Mouse (Mus musculus): ENCODE measurements around the gene Slc7a6.

The Slc7a6 gene

GRCm38 (mm10) chr8:106140191-106140590 is 28.5 kb upstream of the Slc7a6 start:
- no peak for DNase-seq (ENCODE audit: low spot score)

GRCm38 (mm10) chr8:106140769-106141168 is 27.9 kb upstream of the Slc7a6 start:
- peak; percentile 86 for DNase-seq (ENCODE audit: low spot score)

- DNase-seq (ENCODE audit: low spot score): no peak
Measured at GRCm38 (mm10) chr8:106145331-106145730, 23.3 kb upstream of the Slc7a6 start.

GRCm38 (mm10) chr8:106146014-106146413 is 22.6 kb upstream of the Slc7a6 start:
- DNase-seq (ENCODE audit: low spot score): no peak

GRCm38 (mm10) chr8:106147868-106148565 is 20.6 kb upstream of the Slc7a6 start:
- no peak for DNase-seq (ENCODE audit: low spot score)

- no peak for DNase-seq (ENCODE audit: low spot score)
Measured at GRCm38 (mm10) chr8:106149025-106149424, 19.6 kb upstream of the Slc7a6 start.

GRCm38 (mm10) chr8:106149801-106150652 is 18.6 kb upstream of the Slc7a6 start, which contains the start of gene Pla2g15:
Gene Pla2g15, plus strand, starts transcription at chr8:106150399.
- DNase-seq (ENCODE audit: low spot score): peak; percentile 82

GRCm38 (mm10) chr8:106150653-106151000 is 18.0 kb upstream of the Slc7a6 start:
- no peak for DNase-seq (ENCODE audit: low spot score)

- DNase-seq (ENCODE audit: low spot score): no peak
Measured at GRCm38 (mm10) chr8:106151041-106151440, 17.6 kb upstream of the Slc7a6 start.

GRCm38 (mm10) chr8:106152876-106153275 is 15.8 kb upstream of the Slc7a6 start:
- no peak for DNase-seq (ENCODE audit: low spot score)

- DNase-seq (ENCODE audit: low spot score): no peak
Measured at GRCm38 (mm10) chr8:106157419-106157818, 11.2 kb upstream of the Slc7a6 start.

- no peak for DNase-seq (ENCODE audit: low spot score)
Measured at GRCm38 (mm10) chr8:106158381-106158780, 10.3 kb upstream of the Slc7a6 start.

- DNase-seq (ENCODE audit: low spot score): no peak
Measured at GRCm38 (mm10) chr8:106159876-106160275, 8.8 kb upstream of the Slc7a6 start.

GRCm38 (mm10) chr8:106163251-106163650 is 5.4 kb upstream of the Slc7a6 start:
- DNase-seq (ENCODE audit: low spot score): no peak

- peak; percentile 77 for DNase-seq (ENCODE audit: low spot score)
Measured at GRCm38 (mm10) chr8:106165460-106165859, 3.2 kb upstream of the Slc7a6 start.

- DNase-seq (ENCODE audit: low spot score): peak; percentile 47
Measured at GRCm38 (mm10) chr8:106169017-106169933, 618 bp downstream of the Slc7a6 start.

- no peak for DNase-seq (ENCODE audit: low spot score)
Measured at GRCm38 (mm10) chr8:106169934-106170480, 1.4 kb downstream of the Slc7a6 start.

- DNase-seq (ENCODE audit: low spot score): no peak
Measured at GRCm38 (mm10) chr8:106173566-106173965, 4.9 kb downstream of the Slc7a6 start.

- no peak for DNase-seq (ENCODE audit: low spot score)
Measured at GRCm38 (mm10) chr8:106176891-106177290, 8.2 kb downstream of the Slc7a6 start.

GRCm38 (mm10) chr8:106177594-106177993 is 8.9 kb downstream of the Slc7a6 start:
- DNase-seq (ENCODE audit: low spot score): no peak

GRCm38 (mm10) chr8:106178428-106178827 is 9.8 kb downstream of the Slc7a6 start:
- DNase-seq (ENCODE audit: low spot score): no peak
